Mouse (Mus musculus) megakaryocyte, embryonic 14.5 days (primary cell): ENCODE results near the gene Copz2.

Experiments
- FLI1 ChIP-seq: IDR thresholded peaks from 2 replicates; pipeline ENCODE4 v1.6.1; 2012; ENCODE audit warnings: low read length, inconsistent platforms, mixed read lengths
- GATA1 ChIP-seq: IDR thresholded peaks from 3 replicates; pipeline ENCODE4 v1.6.1; 2012; ENCODE audit warnings: mixed read lengths, low read length, inconsistent platforms, borderline replicate concordance

- TF ChIP-seq GATA1 = no peak
- TF ChIP-seq FLI1 = no peak
These were observed 2.4 kb upstream of the Copz2 start for GRCm38 (mm10) chr11:96847240-96847639.
